Comparison of ENCODE assay signal across 8 mouse cellular contexts in the genomic region with DNA sequence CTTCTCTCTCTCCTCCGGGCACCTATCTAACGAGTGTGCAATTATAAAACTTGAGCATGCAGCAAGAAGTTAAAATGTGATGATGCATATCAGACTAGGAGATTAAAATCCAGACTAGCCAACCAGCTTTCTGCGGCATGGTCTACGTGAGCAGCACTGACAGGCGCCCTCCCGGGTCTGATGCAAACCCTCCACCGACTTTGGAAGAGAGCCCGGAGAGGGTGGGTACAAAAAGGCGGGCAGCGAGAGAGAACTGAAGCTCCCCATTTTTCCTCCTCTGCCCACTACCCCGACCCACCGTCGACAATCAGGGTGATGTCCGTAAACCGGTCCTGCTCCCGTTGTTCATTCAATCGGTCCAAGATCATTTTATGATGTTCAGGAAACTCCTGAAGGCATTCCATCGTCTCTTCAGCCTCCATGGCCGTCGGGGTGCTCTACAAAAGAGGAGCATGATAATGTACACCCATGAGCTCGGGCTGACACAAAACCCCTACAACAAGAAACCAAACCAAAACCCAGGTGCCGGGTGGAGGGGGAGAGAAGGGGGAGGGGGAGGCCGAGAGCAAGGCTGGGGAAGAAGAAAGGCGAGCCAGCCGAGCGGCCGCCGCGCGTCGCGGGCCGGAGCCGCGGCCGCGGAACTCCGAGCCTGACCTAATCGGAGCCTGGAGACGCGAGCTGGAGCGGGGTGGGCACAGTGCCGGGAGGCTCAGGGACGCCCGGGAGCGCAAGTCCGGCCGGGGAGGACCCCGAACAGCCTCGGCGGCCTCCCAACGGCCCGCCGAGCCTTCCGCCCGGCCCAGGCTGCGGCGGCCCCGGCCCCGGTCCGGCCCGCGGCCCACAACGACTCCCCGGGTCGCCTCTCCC. TPM values are rescaled to one million over a fixed set of nuclear protein-coding genes. Genes with fewer than 3 reads are reported as not detected.
DNase-seq lines count a peak whose midpoint lies in the region; ATAC-seq lines count a peak whose summit lies in the region.

No protein-coding gene starts in this region.

- peak; percentile 81 for ATAC-seq in hindbrain, embryonic 15.5 days (ENCODE audit: low FRiP score, low read depth)

- peaks cover 22% of the 10 kb centered on the region for H3K4me1 ChIP-seq in hindbrain, embryonic 15.5 days (replicated peaks)

- H3K27ac ChIP-seq in hindbrain, embryonic 15.5 days (replicated peaks) = peak overlapping the region; percentile 99

- H3K4me2 ChIP-seq in hindbrain, embryonic 15.5 days = peak overlapping the region; percentile 59

- H3K9me3 ChIP-seq in hindbrain, embryonic 15.5 days = no peaks in the 10 kb centered on the region

- DNase-seq in ZHBTc4 (ENCODE audit: low read depth, low spot score) = peak; percentile 31
- DNase-seq in cerebellum, postnatal 36 days = peak; percentile 69 to 73
- DNase-seq in frontal cortex, postnatal 36 days (ENCODE audit: low spot score in 2 of 2) = peak; percentile 57 to 61
- DNase-seq in left cerebral cortex, adult 11 months (ENCODE audit: low spot score) = peak; percentile 38
- peak; percentile 62 for DNase-seq in lung, postnatal 36 days
- DNase-seq in right cerebral cortex, postnatal 10 days (ENCODE audit: low spot score in 2 of 2) = peak; percentile 89
- DNase-seq in urinary bladder, postnatal 14 days (ENCODE audit: low spot score) = peak; percentile 68

- WGBS in hindbrain, embryonic 15.5 days = 2% methylated on average over 52 of the region's 66 CpGs

- H3K9ac ChIP-seq in hindbrain, embryonic 15.5 days = peak overlapping the region; percentile 89

- no peaks in the 10 kb centered on the region for H3K27me3 ChIP-seq in hindbrain, embryonic 15.5 days

- peaks cover 23% of the 10 kb centered on the region for H3K36me3 ChIP-seq in hindbrain, embryonic 15.5 days

- peak overlapping the region; percentile 91 for H3K4me3 ChIP-seq in hindbrain, embryonic 15.5 days

RNA-seq across cellular contexts. Expression of a gene that starts 0.6 kb away (rescaled TPM):
- 32.2 and 33.0 TPM in 2 replicates for polyA plus RNA-seq in hindbrain, embryonic 15.5 days (2015; fragmentation: Nextera tagmentation; extraction: Ambion mirVana)

RNA-seq across cellular contexts. Expression of a gene that starts 34.4 kb away (rescaled TPM):
- 5.4 and 5.5 TPM in 2 replicates for polyA plus RNA-seq in hindbrain, embryonic 15.5 days (2015; fragmentation: Nextera tagmentation; extraction: Ambion mirVana)

RNA-seq across cellular contexts. Expression of a gene that starts 39.9 kb away (rescaled TPM):
- not detected in 2 replicates for polyA plus RNA-seq in hindbrain, embryonic 15.5 days (2015; fragmentation: Nextera tagmentation; extraction: Ambion mirVana)

RNA-seq across cellular contexts. Expression of a gene that starts 45.7 kb away (rescaled TPM):
- not detected in 2 replicates for polyA plus RNA-seq in hindbrain, embryonic 15.5 days (2015; fragmentation: Nextera tagmentation; extraction: Ambion mirVana)

Comparison
In these comparisons a context has a peak if more than half of its experiments do, and no peak if none do; other contexts are left out.
1. Peak in every context shown above with its lines: DNase-seq, ATAC-seq, H3K4me3 ChIP-seq and H3K27ac ChIP-seq.
2. DNase-seq: peak in every context shown above with its lines; median percentile 89 in right cerebral cortex, postnatal 10 days; 71 in cerebellum, postnatal 36 days; 68 in urinary bladder, postnatal 14 days; 62 in lung, postnatal 36 days; 59 in frontal cortex, postnatal 36 days; 38 in left cerebral cortex, adult 11 months; 31 in ZHBTc4.